ENCODE assay signal across 10 mouse cellular contexts in the genomic region with DNA sequence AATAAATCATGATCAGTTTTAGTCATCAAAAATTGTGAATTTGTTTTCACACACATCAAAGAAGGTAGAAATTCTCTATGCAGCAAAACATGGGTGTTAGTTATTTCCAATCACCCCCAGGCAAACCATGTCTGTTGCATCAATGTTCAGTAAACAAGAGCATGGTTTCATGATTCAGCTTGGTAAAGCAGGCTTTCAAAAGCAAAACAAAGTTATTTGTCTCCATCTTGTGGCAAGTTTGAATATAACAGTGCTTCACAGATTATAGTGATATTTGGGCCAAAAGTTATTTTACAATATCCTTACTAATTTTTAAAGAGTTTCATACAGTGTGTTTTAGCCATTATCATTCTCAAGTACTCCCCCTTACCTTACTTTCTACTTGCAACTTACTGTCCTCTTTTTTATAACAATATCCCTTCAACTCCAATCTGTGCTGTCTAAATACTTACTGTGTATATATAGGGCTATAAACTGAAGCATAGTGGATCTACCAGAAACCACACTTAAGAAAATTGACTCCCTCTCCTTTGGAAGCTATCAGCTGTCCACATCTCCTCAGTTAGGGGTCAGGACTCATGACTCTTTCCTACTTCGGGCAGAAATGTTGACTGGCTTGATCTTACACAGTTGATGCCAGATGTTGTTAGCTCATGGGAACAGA.
DNase-seq lines count a peak whose midpoint lies in the region; ATAC-seq lines count a peak whose summit lies in the region.
"Had no signal": no experiment of that assay in that cellular context is flagged by ENCODE, and none has a peak within 500 bp of the region (broad histone marks: within the 10 kb centered on the region; RNA-seq: fewer than 3 reads in every experiment).

No protein-coding gene starts in this region.

- no peaks in the 10 kb centered on the region for H3K4me1 ChIP-seq in embryonic facial prominence, embryonic 11.5 days (ENCODE audit: control insufficient read depth, insufficient read depth, low read length)
- H3K4me1 ChIP-seq in embryonic facial prominence, embryonic 10.5 days, result no peaks in the 10 kb centered on the region
- H3K4me1 ChIP-seq: limb, embryonic 12.5 days; stomach, embryonic 15.5 days had no signal

- ATAC-seq in embryonic facial prominence, embryonic 11.5 days (replicated peaks; ENCODE audit: insufficient number of reproducible peaks, low FRiP score, low TSS enrichment, low read depth), result no peak

- H3K27ac ChIP-seq in embryonic facial prominence, embryonic 11.5 days (replicated peaks; ENCODE audit: low read depth, low read length), result no peak overlapping the region
- no peak overlapping the region for H3K27ac ChIP-seq in embryonic facial prominence, embryonic 10.5 days (replicated peaks)
- H3K27ac ChIP-seq: limb, embryonic 12.5 days; stomach, embryonic 15.5 days had no signal

- DNase-seq in embryonic facial prominence, embryonic 11.5 days (ENCODE audit: low spot score), result peak; percentile 61
- no peak for DNase-seq in embryonic facial prominence, embryonic 10.5 days (ENCODE audit: low spot score)
- peak; percentile 60 for DNase-seq in 3T3-L1 (ENCODE audit: low read depth, low spot score)
- DNase-seq in brain, adult 2 months (ENCODE audit: low read depth, low spot score), result peak; percentile 29
- DNase-seq in hindlimb bud, embryonic 11.5 days (ENCODE audit: extremely low spot score, low read depth, low spot score), result peak; percentile 18
- no peak for DNase-seq in urinary bladder, postnatal 10 days (ENCODE audit: low spot score)
- no peak for DNase-seq in left cerebral cortex, adult 11 months (ENCODE audit: low spot score)
- no peak for DNase-seq in lung, postnatal 10 days

- H3K9ac ChIP-seq in embryonic facial prominence, embryonic 11.5 days (replicated peaks; ENCODE audit: low read length), result no peak overlapping the region
- H3K9ac ChIP-seq: limb, embryonic 12.5 days; stomach, embryonic 15.5 days had no signal

- H3K4me2 ChIP-seq in embryonic facial prominence, embryonic 11.5 days (ENCODE audit: low read depth, low read length), result no peak overlapping the region
- H3K4me2 ChIP-seq: limb, embryonic 12.5 days; stomach, embryonic 15.5 days had no signal

- no peaks in the 10 kb centered on the region for H3K27me3 ChIP-seq in embryonic facial prominence, embryonic 11.5 days (ENCODE audit: control insufficient read depth, insufficient read depth, low read length)
- no peaks in the 10 kb centered on the region for H3K27me3 ChIP-seq in embryonic facial prominence, embryonic 10.5 days (replicated peaks; ENCODE audit: low read depth, poor library complexity, severe bottlenecking)
- H3K27me3 ChIP-seq: limb, embryonic 12.5 days; stomach, embryonic 15.5 days had no signal

- no peaks in the 10 kb centered on the region for H3K9me3 ChIP-seq in embryonic facial prominence, embryonic 11.5 days (replicated peaks; ENCODE audit: control insufficient read depth, low read length)
- H3K9me3 ChIP-seq in embryonic facial prominence, embryonic 10.5 days, result no peaks in the 10 kb centered on the region
- H3K9me3 ChIP-seq: limb, embryonic 12.5 days; stomach, embryonic 15.5 days had no signal

- WGBS in embryonic facial prominence, embryonic 11.5 days, result 51% methylated on average over 1 of the region's 1 CpGs
- 48% methylated on average over 1 of the region's 1 CpGs for WGBS in embryonic facial prominence, embryonic 10.5 days

- no peaks in the 10 kb centered on the region for H3K36me3 ChIP-seq in embryonic facial prominence, embryonic 11.5 days (replicated peaks; ENCODE audit: control insufficient read depth, insufficient read depth, low read depth, low read length)
- H3K36me3 ChIP-seq in embryonic facial prominence, embryonic 10.5 days (replicated peaks), result no peaks in the 10 kb centered on the region
- H3K36me3 ChIP-seq: limb, embryonic 12.5 days; stomach, embryonic 15.5 days had no signal

- no peak overlapping the region for H3K4me3 ChIP-seq in embryonic facial prominence, embryonic 11.5 days (ENCODE audit: low read depth, low read length)
- H3K4me3 ChIP-seq in embryonic facial prominence, embryonic 10.5 days, result no peak overlapping the region
- H3K4me3 ChIP-seq: limb, embryonic 12.5 days; stomach, embryonic 15.5 days had no signal

Comparison
In these comparisons a context has a peak if more than half of its experiments do, and no peak if none do; other contexts are left out.
1. DNase-seq: peak in embryonic facial prominence, embryonic 11.5 days (single experiment), 3T3-L1 (single experiment), brain, adult 2 months (single experiment) and hindlimb bud, embryonic 11.5 days (single experiment); none in embryonic facial prominence, embryonic 10.5 days (single experiment), urinary bladder, postnatal 10 days (single experiment), left cerebral cortex, adult 11 months (single experiment) and lung, postnatal 10 days (single experiment).